Mouse (Mus musculus) c-Kit-positive CD71-positive TER-119-negative erythroid progenitor cells, embryonic 14.5 days (primary cell): ENCODE results near the gene Atp5s.

Experiments
- DNase-seq: peaks from one replicate; pipeline ENCODE4 v3.0.0-alpha.2; 2013; ENCODE audit warnings: low read depth

The Atp5s gene

GRCm38 (mm10) chr12:69724711-69725460 is at the start of gene Atp5s, which contains the start of gene L2hgdh:
Atp5s (plus strand) TSS chr12:69724950.
L2hgdh (minus strand) TSS chr12:69724873.
- peak; percentile 97 for DNase-seq

GRCm38 (mm10) chr12:69676157-69676556 is 48.6 kb upstream of the Atp5s start:
- DNase-seq: no peak

GRCm38 (mm10) chr12:69680635-69681565 is 43.9 kb upstream of the Atp5s start:
- no peak for DNase-seq

- DNase-seq: no peak
These were observed 43.1 kb upstream of the Atp5s start, which contains the start of gene Sos2 for GRCm38 (mm10) chr12:69681566-69682061. Sos2 (minus strand) TSS chr12:69681852.

- DNase-seq: peak; percentile 75
These were observed 42.5 kb upstream of the Atp5s start for GRCm38 (mm10) chr12:69682065-69682787.

- DNase-seq: no peak
These were observed 41.8 kb upstream of the Atp5s start for GRCm38 (mm10) chr12:69682788-69683419.

GRCm38 (mm10) chr12:69683537-69683936 is 41.2 kb upstream of the Atp5s start:
- no peak for DNase-seq

- no peak for DNase-seq
These were observed 36.4 kb upstream of the Atp5s start for GRCm38 (mm10) chr12:69688368-69688767.

- no peak for DNase-seq
These were observed 35.7 kb upstream of the Atp5s start for GRCm38 (mm10) chr12:69689094-69689493.

GRCm38 (mm10) chr12:69690714-69691113 is 34.0 kb upstream of the Atp5s start:
- DNase-seq: no peak

GRCm38 (mm10) chr12:69693471-69693870 is 31.3 kb upstream of the Atp5s start:
- DNase-seq: no peak

- DNase-seq: no peak
These were observed 28.0 kb upstream of the Atp5s start for GRCm38 (mm10) chr12:69696746-69697145.

- DNase-seq: no peak
These were observed 26.4 kb upstream of the Atp5s start for GRCm38 (mm10) chr12:69698352-69698751.

GRCm38 (mm10) chr12:69704799-69705458 is 19.8 kb upstream of the Atp5s start:
- DNase-seq: peak; percentile 29

- no peak for DNase-seq
These were observed 11.1 kb upstream of the Atp5s start for GRCm38 (mm10) chr12:69713628-69714027.

GRCm38 (mm10) chr12:69722857-69723256 is 1.9 kb upstream of the Atp5s start:
- no peak for DNase-seq

GRCm38 (mm10) chr12:69723376-69723775 is 1.4 kb upstream of the Atp5s start:
- DNase-seq: no peak

- peak; percentile 23 for DNase-seq
These were observed 586 bp upstream of the Atp5s start for GRCm38 (mm10) chr12:69724018-69724710.

GRCm38 (mm10) chr12:69729246-69729645 is 4.5 kb downstream of the Atp5s start:
- no peak for DNase-seq

- no peak for DNase-seq
These were observed 5.6 kb downstream of the Atp5s start for GRCm38 (mm10) chr12:69730306-69730705.
